ENCODE assay signal across 12 mouse cellular contexts in genomic region chr19:8789171-8789570, GRCm38 (mm10). TPM values are rescaled to one million over a fixed set of nuclear protein-coding genes. Genes with fewer than 3 reads are reported as not detected.
DNase-seq lines count a peak whose midpoint lies in the region; ATAC-seq and TF ChIP-seq lines count a peak whose summit lies in the region.
"Had no signal": no experiment of that assay in that cellular context is flagged by ENCODE, and none has a peak within 500 bp of the region (broad histone marks: within the 10 kb centered on the region; RNA-seq: fewer than 3 reads in every experiment).

No protein-coding gene starts in this region.

- no peak overlapping the region for H3K4me2 ChIP-seq in hindbrain, embryonic 14.5 days (replicated peaks)

- 62% methylated on average over 1 of the region's 1 CpGs for WGBS in hindbrain, embryonic 14.5 days

- peak overlapping the region; percentile 13; the same call in 1 of the 2 replicates for H3K9ac ChIP-seq in hindbrain, embryonic 14.5 days
- H3K9ac ChIP-seq: liver, embryonic 14.5 days had no signal

- DNase-seq in left cerebral cortex, adult 2 months (ENCODE audit: extremely low spot score in 1 of 2, low spot score in 2 of 2): no peak
- no peak for DNase-seq in left cerebral cortex, adult 11 months (ENCODE audit: low spot score)
- peak; percentile 19 for DNase-seq in right cerebral cortex, adult 18-20 months
- DNase-seq in right cerebral cortex, postnatal 4 days: no peak
- DNase-seq in hindbrain, embryonic 14.5 days (ENCODE audit: low spot score): no peak
- no peak for DNase-seq in gastrocnemius, adult 18-20 months (ENCODE audit: low spot score)
- DNase-seq in heart, postnatal 10 days: no peak
- DNase-seq: cerebellum, adult 11-12 months; kidney, adult 2 months; lung, postnatal 10 days; right cerebral cortex, postnatal 25 days had no signal

- no peak for TF ChIP-seq CTCF in left cerebral cortex, adult 2 months (IDR thresholded peaks at IDR 0.05)

- intact Hi-C loops in left cerebral cortex, adult 2 months (cut with DNase I): no loop called here
- intact Hi-C loops in heart, postnatal 10 days (cut with DNase I): no loop called here

- H3K36me3 ChIP-seq in hindbrain, embryonic 14.5 days (replicated peaks; ENCODE audit: control insufficient read depth, insufficient read depth): peaks cover 26% of the 10 kb centered on the region

- H3K4me1 ChIP-seq in hindbrain, embryonic 14.5 days (replicated peaks; ENCODE audit: control insufficient read depth, insufficient read depth, low read length): peaks cover 6% of the 10 kb centered on the region; the same call in 1 of the 2 replicates

- peak overlapping the region; percentile 86 for H3K27ac ChIP-seq in left cerebral cortex, adult 2 months
- H3K27ac ChIP-seq in hindbrain, embryonic 14.5 days: peak overlapping the region; percentile 64
- H3K27ac ChIP-seq: liver, embryonic 14.5 days had no signal

- no peaks in the 10 kb centered on the region for H3K9me3 ChIP-seq in hindbrain, embryonic 14.5 days (ENCODE audit: control insufficient read depth, low read length)

- ATAC-seq in hindbrain, embryonic 14.5 days (ENCODE audit: low FRiP score): no peak

- H3K27me3 ChIP-seq in hindbrain, embryonic 14.5 days (ENCODE audit: control insufficient read depth, insufficient read depth, low read length): no peaks in the 10 kb centered on the region

- H3K4me3 ChIP-seq in left cerebral cortex, adult 2 months: no peak overlapping the region
- H3K4me3 ChIP-seq in hindbrain, embryonic 14.5 days (replicated peaks; ENCODE audit: low read length): no peak overlapping the region

RNA-seq across cellular contexts. Expression of gene Taf6l, which starts 3.0 kb away (rescaled TPM):
- 10 to 100 TPM; 13.1 to 14.3 TPM for total RNA-seq in left cerebral cortex, adult 2 months (2021)
- polyA plus RNA-seq in hindbrain, embryonic 14.5 days (2014; fragmentation: Nextera tagmentation; extraction: Ambion mirVana): 18.7 TPM in 2 replicates
- total RNA-seq in gastrocnemius, adult 18-20 months (2021): 1 to 10 TPM; 5.0 to 5.1 TPM
- 10 to 100 TPM in 1 of 2 experiments, 1 to 10 TPM in 1; 9.5 to 10.2 TPM for total RNA-seq in heart, postnatal 10 days (2021)

RNA-seq across cellular contexts. Expression of gene Polr2g, which starts 9.2 kb away (rescaled TPM):
- 100 to 1,000 TPM in 1 of 2 experiments, 10 to 100 TPM in 1; 96.6 to 105 TPM for total RNA-seq in left cerebral cortex, adult 2 months (2021)
- polyA plus RNA-seq in hindbrain, embryonic 14.5 days (2014; fragmentation: Nextera tagmentation; extraction: Ambion mirVana): 134 and 145 TPM in 2 replicates
- total RNA-seq in gastrocnemius, adult 18-20 months (2021): 10 to 100 TPM; 37.7 to 38.3 TPM
- 10 to 100 TPM; 72.7 to 76.0 TPM for total RNA-seq in heart, postnatal 10 days (2021)

RNA-seq across cellular contexts. Expression of gene Zbtb3, which starts 13.2 kb away (rescaled TPM):
- total RNA-seq in left cerebral cortex, adult 2 months (2021): 1 to 10 TPM; 5.3 to 6.7 TPM
- polyA plus RNA-seq in hindbrain, embryonic 14.5 days (2014; fragmentation: Nextera tagmentation; extraction: Ambion mirVana): 6.8 and 7.1 TPM in 2 replicates
- total RNA-seq in gastrocnemius, adult 18-20 months (2021): 1 to 10 TPM in 1 of 2 experiments, under 1 TPM in 1; 0.76 to 1.1 TPM
- total RNA-seq in heart, postnatal 10 days (2021): 1 to 10 TPM; 2.2 to 3.0 TPM

RNA-seq across cellular contexts. Expression of gene Tmem179b, which starts 14.9 kb away (rescaled TPM):
- total RNA-seq in left cerebral cortex, adult 2 months (2021): 1 to 10 TPM; 8.2 to 8.7 TPM
- 29.3 and 37.5 TPM in 2 replicates for polyA plus RNA-seq in hindbrain, embryonic 14.5 days (2014; fragmentation: Nextera tagmentation; extraction: Ambion mirVana)
- total RNA-seq in gastrocnemius, adult 18-20 months (2021): 1 to 10 TPM; 7.3 to 8.6 TPM
- total RNA-seq in heart, postnatal 10 days (2021): 10 to 100 TPM; 13.9 to 22.5 TPM

RNA-seq across cellular contexts. Expression of gene Tmem223, which starts 18.4 kb away (rescaled TPM):
- 10 to 100 TPM; 63.8 to 66.8 TPM for total RNA-seq in left cerebral cortex, adult 2 months (2021)
- 209 and 273 TPM in 2 replicates for polyA plus RNA-seq in hindbrain, embryonic 14.5 days (2014; fragmentation: Nextera tagmentation; extraction: Ambion mirVana)
- 10 to 100 TPM; 91.0 to 99.3 TPM for total RNA-seq in gastrocnemius, adult 18-20 months (2021)
- 100 to 1,000 TPM; 115 to 133 TPM for total RNA-seq in heart, postnatal 10 days (2021)
